Mouse (Mus musculus): Measurements from ENCODE around the gene ccdc198. TPM values are rescaled to one million over a fixed set of nuclear protein-coding genes. Genes with fewer than 3 reads are reported as not detected.

The ccdc198 gene
- polyA plus RNA-seq, 1 experiment from 2014 or later: 0.55 TPM

DNA sequence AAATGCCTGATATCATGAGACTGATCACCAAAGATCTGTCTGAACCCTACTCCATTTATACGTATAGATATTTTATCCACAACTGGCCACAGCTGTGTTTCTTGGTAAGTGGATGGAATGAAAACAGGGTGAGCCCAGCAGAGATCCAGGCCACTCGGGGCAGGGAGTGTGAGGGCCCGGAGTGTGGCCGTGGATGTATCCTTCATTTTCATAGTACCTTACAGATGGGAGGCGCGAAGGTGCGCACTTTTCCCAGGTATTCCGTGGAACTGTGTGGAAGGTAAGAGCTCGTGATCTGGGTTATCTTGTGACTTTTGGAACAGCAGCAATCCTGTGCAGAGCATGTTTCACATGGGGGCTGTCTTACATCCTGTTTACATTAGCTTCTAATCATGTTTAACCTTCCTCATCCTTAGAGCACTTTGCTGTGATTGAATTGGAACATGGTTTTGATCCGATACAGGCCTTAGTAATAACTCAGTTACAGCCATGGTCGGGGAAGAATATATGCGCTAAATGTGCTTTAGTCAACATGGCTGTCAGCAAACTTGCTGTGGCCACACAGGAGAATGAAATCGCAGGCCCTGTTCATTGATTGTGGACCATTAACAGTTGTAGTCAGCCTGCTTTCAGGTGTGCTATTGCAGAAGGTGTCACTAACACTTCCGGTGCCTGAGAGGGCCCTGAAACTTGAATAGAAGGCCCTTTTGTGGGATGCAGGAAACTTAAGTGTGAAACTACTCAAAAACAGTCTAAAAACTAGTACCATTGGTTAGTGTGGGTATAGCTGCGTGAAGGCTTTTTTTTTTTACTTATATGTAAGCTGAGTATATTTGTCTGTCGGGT is 71.8 kb downstream of the ccdc198 start:
- Histone ChIP-seq H3K9me3 (replicated peaks) (no peaks in the 10 kb centered on the region), H3K9ac (peak overlapping the region; percentile 96), H3K36me3 (peaks cover 11% of the 10 kb centered on the region), H3K27me3 (replicated peaks) (no peaks in the 10 kb centered on the region), H3K27ac (peak overlapping the region; percentile 83), H3K4me2 (peak overlapping the region; percentile 96), H3K4me3 (peak overlapping the region; percentile 95), H3K4me1 (peaks cover 29% of the 10 kb centered on the region)
- WGBS (ENCODE audit: insufficient replicate concordance): 48% methylated on average over 16 of the region's 16 CpGs
- ATAC-seq: no peak

DNA sequence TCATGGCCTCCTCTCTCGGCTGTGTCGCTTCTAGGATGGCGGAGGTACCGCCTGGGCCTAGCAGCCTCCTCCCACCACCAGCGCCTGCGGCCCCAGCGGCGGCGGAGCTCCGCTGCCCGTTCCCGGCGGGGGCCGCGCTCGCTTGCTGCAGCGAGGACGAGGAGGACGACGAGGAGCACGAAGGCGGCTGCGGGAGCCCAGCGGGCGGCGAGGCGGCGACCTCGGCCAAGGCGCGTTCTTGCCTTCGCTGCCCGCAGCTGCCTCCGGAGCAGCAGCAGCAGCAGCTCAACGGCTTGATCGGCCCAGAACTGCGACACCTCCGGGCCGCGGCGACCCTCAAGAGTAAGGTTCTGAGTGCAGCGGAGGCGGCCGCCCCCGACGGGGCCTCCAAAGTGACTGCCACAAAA is 72.7 kb downstream of the ccdc198 start:
- H3K9ac ChIP-seq: peak overlapping the region; percentile 96
- peaks cover 5% of the 10 kb centered on the region for H3K36me3 ChIP-seq
- peak; percentile 72 for ATAC-seq
- peak overlapping the region; percentile 83 for H3K27ac ChIP-seq
- WGBS (ENCODE audit: insufficient replicate concordance): under 1% methylated on average over 37 of the region's 46 CpGs
- H3K9me3 ChIP-seq (replicated peaks): no peaks in the 10 kb centered on the region
- peak overlapping the region; percentile 96 for H3K4me2 ChIP-seq
- H3K4me1 ChIP-seq: peaks cover 29% of the 10 kb centered on the region
- H3K4me3 ChIP-seq: peak overlapping the region; percentile 95
- H3K27me3 ChIP-seq (replicated peaks): no peaks in the 10 kb centered on the region

- H3K9me3 ChIP-seq (replicated peaks): no peaks in the 10 kb centered on the region
- H3K36me3 ChIP-seq: peaks cover 5% of the 10 kb centered on the region
- peak within 1 kb of the TSS; percentile 96 for H3K9ac ChIP-seq
- H3K4me1 ChIP-seq: peaks cover 29% of the 10 kb centered on the region
- ATAC-seq: peak; percentile 95
- H3K4me3 ChIP-seq: peak within 1 kb of the TSS; percentile 95
- peak within 1 kb of the TSS; percentile 83 for H3K27ac ChIP-seq
- under 1% methylated on average over 85 of the region's 86 CpGs for WGBS (ENCODE audit: insufficient replicate concordance)
- H3K27me3 ChIP-seq (replicated peaks): no peaks in the 10 kb centered on the region
- peak within 1 kb of the TSS; percentile 96 for H3K4me2 ChIP-seq
Measured at GRCm38 (mm10) chr14:49171867-49172581, 73.2 kb downstream of the ccdc198 start, which contains the start of gene Naa30. TSS of gene Naa30 (plus strand) at chr14:49172226.

GRCm38 (mm10) chr14:49171286-49171685 is 74.0 kb downstream of the ccdc198 start:
- Histone ChIP-seq H3K4me1 (peaks cover 29% of the 10 kb centered on the region), H3K9me3 (replicated peaks) (no peaks in the 10 kb centered on the region), H3K27me3 (replicated peaks) (no peaks in the 10 kb centered on the region), H3K4me2 (peak overlapping the region; percentile 96), H3K4me3 (peak overlapping the region; percentile 95), H3K9ac (peak overlapping the region; percentile 96), H3K27ac (peak overlapping the region; percentile 83), H3K36me3 (peaks cover 5% of the 10 kb centered on the region)
- 21% methylated on average over 8 of the region's 8 CpGs for WGBS (ENCODE audit: insufficient replicate concordance)
- peak; percentile 15; the same call in 1 of the 2 replicates for ATAC-seq

Other genes with a start within 250 kb of the ccdc198 start
- gene Ap5m1, start 179.4 kb downstream of the ccdc198 start, polyA plus RNA-seq (2016; fragmentation: Nextera tagmentation; extraction: Ambion mirVana): 17.3 and 18.7 TPM in 2 replicates
- gene Exoc5, start 178.8 kb downstream of the ccdc198 start, polyA plus RNA-seq (2016; fragmentation: Nextera tagmentation; extraction: Ambion mirVana): 38.8 and 39.4 TPM in 2 replicates
- gene Naa30, start 73.2 kb downstream of the ccdc198 start, polyA plus RNA-seq (2016; fragmentation: Nextera tagmentation; extraction: Ambion mirVana): 12.0 and 14.2 TPM in 2 replicates

Measured in liver, embryonic 12.5 days (tissue).